Mouse (Mus musculus) intestine, embryonic 14.5 days (tissue): ENCODE results near the gene Spag17. TPM values are rescaled to one million over a fixed set of nuclear protein-coding genes. Genes with fewer than 3 reads are reported as not detected.

Source experiments
- ATAC-seq: fragments of 200-750 bp; cut with Nextera tagmentation; replicated peaks from 2 replicates; pipeline ENCODE4 v1.8.0; 2017; ENCODE audit warnings: low read depth, moderate number of reproducible peaks, moderate TSS enrichment, moderate library complexity; ENCODE audit not compliant: low FRiP score, low TSS enrichment
- DNase-seq: peaks from one replicate; pipeline ENCODE4 v3.0.0-alpha.2; 2018; ENCODE audit warnings: low spot score
- H3K27ac ChIP-seq: fragments of 300-500 bp; sonication (generic); 2 replicates; pipeline ENCODE4 v1.5.1; 2014; ENCODE audit warnings: low read depth, mild to moderate bottlenecking, control low read depth
- H3K27me3 ChIP-seq: fragments of 300-500 bp; sonication (generic); replicated peaks from 2 replicates; pipeline ENCODE4 v1.6.1; 2014; ENCODE audit warnings: low read length, control low read depth; ENCODE audit not compliant: control insufficient read depth, insufficient read depth
- H3K36me3 ChIP-seq: fragments of 300-500 bp; sonication (generic); 2 replicates; pipeline ENCODE4 v1.6.1; 2014; ENCODE audit warnings: low read length, control low read depth; ENCODE audit not compliant: control insufficient read depth, insufficient read depth
- H3K4me1 ChIP-seq: fragments of 300-500 bp; sonication (generic); replicated peaks from 2 replicates; pipeline ENCODE4 v1.6.1; 2014; ENCODE audit warnings: low read length, control low read depth, mixed read lengths; ENCODE audit not compliant: control insufficient read depth, insufficient read depth
- H3K4me2 ChIP-seq: fragments of 300-500 bp; sonication (generic); 2 replicates; pipeline ENCODE4 v1.6.1; 2014; ENCODE audit warnings: low read length
- H3K4me3 ChIP-seq: fragments of 300-500 bp; sonication (generic); 2 replicates; pipeline ENCODE4 v1.5.1; 2014; ENCODE audit warnings: low read depth, low read length, control low read depth, mixed read lengths
- H3K9ac ChIP-seq: fragments of 300-500 bp; sonication (generic); 2 replicates; pipeline ENCODE4 v1.6.1; 2014; ENCODE audit warnings: mild to moderate bottlenecking, low read length
- H3K9me3 ChIP-seq: fragments of 300-500 bp; sonication (generic); 2 replicates; pipeline ENCODE4 v1.6.1; 2016; ENCODE audit warnings: low read length, control low read depth; ENCODE audit not compliant: control insufficient read depth
- WGBS: fragments of 180-500 bp; shearing (Covaris S2); extraction: QIAGEN DNeasy Blood & Tissue Kit; methylation state at CpG from one replicate; pipeline ENCODE4 v1.1.7; 2014; 5-methylcytosine and 5-hydroxymethylcytosine counted together
- polyA plus RNA-seq: library from polyadenylated mRNA; unstranded; fragments of >200 nt; fragmentation: Nextera tagmentation; extraction: Ambion mirVana; gene quantifications from 2 replicates; pipeline ENCODE4 v1.2.1, GENCODE M21; 2014

Spag17 gene
- polyA plus RNA-seq, 1 experiment from 2014 or later: 0.19 TPM

DNA sequence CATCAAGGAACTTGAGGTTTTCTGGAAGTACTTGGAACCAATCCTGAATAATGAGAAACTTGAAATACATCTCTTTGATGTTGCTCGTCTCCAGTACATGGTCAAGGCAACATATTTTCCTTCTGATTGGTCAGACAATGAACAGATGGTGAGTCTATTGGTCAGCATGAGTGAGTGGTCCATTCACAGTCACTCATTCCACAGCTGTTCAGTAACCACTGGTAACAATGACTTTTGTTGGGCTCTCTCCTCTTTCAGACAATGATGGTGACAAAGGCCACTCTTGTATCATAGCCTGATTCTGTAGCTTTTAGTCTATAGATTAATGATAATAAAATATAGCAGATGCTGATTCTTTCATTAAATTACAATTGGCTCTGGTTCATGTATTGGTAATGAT lies 119.5 kb downstream of the Spag17 start:
- Histone ChIP-seq H3K4me3 (no peak overlapping the region), H3K9ac (no peak overlapping the region), H3K27ac (no peak overlapping the region), H3K36me3 (no peaks in the 10 kb centered on the region), H3K4me2 (no peak overlapping the region), H3K9me3 (no peaks in the 10 kb centered on the region), H3K4me1 (no peaks in the 10 kb centered on the region), H3K27me3 (no peaks in the 10 kb centered on the region)
- ATAC-seq: no peak
- 79% methylated on average over 1 of the region's 1 CpGs for WGBS
- DNase-seq: no peak

DNA sequence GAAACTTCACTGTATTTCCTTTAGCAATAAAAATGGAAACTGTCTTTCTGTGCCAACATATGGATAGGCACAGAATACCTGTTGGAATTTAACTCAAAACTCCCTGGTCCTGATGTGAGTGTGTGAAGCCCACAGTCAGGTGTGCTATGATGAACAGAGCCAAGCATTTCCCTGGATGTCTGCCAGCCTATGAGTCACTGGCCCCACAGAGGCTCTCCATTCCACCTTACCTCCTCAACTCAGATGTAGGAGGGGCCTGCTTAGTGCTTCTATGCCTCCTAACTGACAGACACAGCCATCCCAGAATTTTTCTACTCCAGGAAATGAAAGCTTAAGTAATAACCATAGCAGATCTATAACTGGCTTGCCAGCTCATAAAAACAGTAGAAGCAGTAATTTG lies 124.6 kb downstream of the Spag17 start:
- no peak for ATAC-seq
- no peaks in the 10 kb centered on the region for H3K4me1 ChIP-seq
- no peak overlapping the region for H3K9ac ChIP-seq

GRCm38 (mm10) chr3:100014110-100014509 lies 128.9 kb downstream of the Spag17 start:
- H3K4me2 ChIP-seq: no peak overlapping the region
- no peak for ATAC-seq
- H3K36me3 ChIP-seq: no peaks in the 10 kb centered on the region
- no peaks in the 10 kb centered on the region for H3K4me1 ChIP-seq
- no peaks in the 10 kb centered on the region for H3K9me3 ChIP-seq
- H3K27me3 ChIP-seq: no peaks in the 10 kb centered on the region
- no peak overlapping the region for H3K27ac ChIP-seq
- H3K9ac ChIP-seq: no peak overlapping the region
- 85% methylated on average over 1 of the region's 1 CpGs for WGBS
- no peak overlapping the region for H3K4me3 ChIP-seq
- no peak for DNase-seq

More for the DNA sequence above, 124.6 kb downstream of the Spag17 start:
- H3K4me3 ChIP-seq: no peak overlapping the region
- H3K27ac ChIP-seq: no peak overlapping the region
- no peaks in the 10 kb centered on the region for H3K27me3 ChIP-seq
- no peak for DNase-seq
- H3K4me2 ChIP-seq: no peak overlapping the region
- H3K36me3 ChIP-seq: no peaks in the 10 kb centered on the region
- no peaks in the 10 kb centered on the region for H3K9me3 ChIP-seq

DNA sequence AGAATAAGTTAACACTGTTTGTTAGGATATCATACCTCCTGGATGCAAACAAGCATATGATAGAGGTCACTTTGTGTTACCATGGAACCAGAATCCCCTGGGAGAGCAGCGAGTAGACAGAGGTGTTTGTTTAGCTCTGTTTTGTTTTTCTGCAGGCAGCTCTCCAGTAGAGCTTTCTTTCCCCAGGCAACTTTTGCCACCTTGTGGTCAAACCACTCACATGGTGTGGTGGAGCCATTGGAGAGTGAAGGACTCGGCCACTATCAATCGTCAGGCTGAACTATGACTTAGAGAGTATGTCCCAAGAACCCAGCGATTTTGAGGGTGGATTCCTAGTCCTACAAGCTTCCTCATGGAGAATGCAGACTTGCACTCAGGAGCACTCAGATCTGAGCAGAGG lies 146.1 kb downstream of the Spag17 start:
- no peak overlapping the region for H3K4me3 ChIP-seq
- H3K4me2 ChIP-seq: no peak overlapping the region
- H3K4me1 ChIP-seq: no peaks in the 10 kb centered on the region; the same call in 1 of the 2 replicates
- DNase-seq (no peak), ATAC-seq (no peak)
- H3K9ac ChIP-seq: no peak overlapping the region
- H3K27ac ChIP-seq: no peak overlapping the region
- H3K9me3 ChIP-seq: no peaks in the 10 kb centered on the region
- H3K27me3 ChIP-seq: no peaks in the 10 kb centered on the region
- WGBS: 47% methylated on average over 4 of the region's 4 CpGs
- no peaks in the 10 kb centered on the region for H3K36me3 ChIP-seq

- H3K4me3 ChIP-seq: no peak overlapping the region
- no peaks in the 10 kb centered on the region for H3K27me3 ChIP-seq
- H3K4me1 ChIP-seq: no peaks in the 10 kb centered on the region; the same call in 1 of the 2 replicates
- H3K9ac ChIP-seq: no peak overlapping the region
- H3K4me2 ChIP-seq: no peak overlapping the region
- H3K36me3 ChIP-seq: no peaks in the 10 kb centered on the region
- WGBS: 64% methylated on average over 1 of the region's 1 CpGs
- DNase-seq (no peak), ATAC-seq (no peak)
- H3K9me3 ChIP-seq: no peaks in the 10 kb centered on the region
- H3K27ac ChIP-seq: no peak overlapping the region
Observed at GRCm38 (mm10) chr3:100032969-100033368, 147.8 kb downstream of the Spag17 start.

DNA sequence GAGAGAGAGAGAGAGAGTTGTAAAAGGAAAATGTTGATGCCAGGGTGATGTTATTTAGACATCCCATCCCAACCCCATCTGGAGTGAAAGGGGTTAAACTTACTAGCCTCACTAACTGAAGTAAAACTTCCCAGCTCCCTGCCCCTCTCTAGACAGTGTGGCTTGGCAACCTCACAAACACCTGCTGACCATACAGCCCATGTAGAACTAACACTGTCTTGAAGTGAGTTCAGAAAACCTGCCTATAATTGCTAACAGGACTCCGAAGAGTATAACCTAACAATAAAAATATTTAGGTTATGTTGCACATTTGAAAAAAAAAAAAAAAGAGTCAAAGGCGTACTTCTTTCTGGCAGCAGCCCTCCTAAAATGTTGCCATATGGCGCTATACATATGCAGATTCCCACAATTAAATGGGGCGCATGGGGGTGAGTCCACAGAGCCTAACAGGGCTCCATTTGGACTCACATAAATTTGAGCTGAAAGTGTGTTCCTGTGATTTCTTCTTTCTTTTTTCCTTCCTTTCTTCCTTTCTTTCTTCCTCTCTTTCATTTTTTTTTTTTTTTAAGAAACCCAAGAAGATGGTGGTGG lies 149.3 kb downstream of the Spag17 start:
- WGBS: 76% methylated on average over 4 of the region's 4 CpGs
- Histone ChIP-seq H3K4me2 (no peak overlapping the region), H3K9me3 (no peaks in the 10 kb centered on the region), H3K36me3 (no peaks in the 10 kb centered on the region), H3K4me3 (no peak overlapping the region), H3K27ac (no peak overlapping the region), H3K4me1 (no peaks in the 10 kb centered on the region), H3K9ac (no peak overlapping the region), H3K27me3 (no peaks in the 10 kb centered on the region)
- ATAC-seq (no peak), DNase-seq (no peak)

DNA sequence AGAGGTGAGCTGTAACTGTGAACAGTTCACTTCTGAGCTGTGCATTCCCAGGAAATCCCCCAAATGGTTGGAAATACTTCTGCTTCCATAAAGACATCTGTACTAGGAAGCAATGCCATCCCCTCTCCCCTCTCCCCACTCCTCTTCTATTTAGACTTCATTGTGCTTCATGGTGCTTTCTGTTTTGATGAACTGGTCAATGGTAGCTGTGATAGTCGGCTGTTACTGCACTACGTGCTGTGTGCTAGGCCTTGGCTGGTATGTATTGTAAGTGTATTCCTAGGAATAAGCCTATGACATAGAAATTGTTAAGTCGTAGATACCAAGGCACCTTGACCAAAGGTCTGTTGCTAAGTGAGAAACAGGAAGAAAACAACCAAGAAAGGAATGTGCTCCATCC lies 149.9 kb downstream of the Spag17 start:
- 77% methylated on average over 3 of the region's 3 CpGs for WGBS
- Histone ChIP-seq H3K4me1 (no peaks in the 10 kb centered on the region), H3K4me3 (no peak overlapping the region), H3K9ac (no peak overlapping the region), H3K4me2 (no peak overlapping the region), H3K36me3 (no peaks in the 10 kb centered on the region), H3K27me3 (no peaks in the 10 kb centered on the region), H3K27ac (no peak overlapping the region), H3K9me3 (no peaks in the 10 kb centered on the region)
- ATAC-seq (no peak), DNase-seq (no peak)

DNA sequence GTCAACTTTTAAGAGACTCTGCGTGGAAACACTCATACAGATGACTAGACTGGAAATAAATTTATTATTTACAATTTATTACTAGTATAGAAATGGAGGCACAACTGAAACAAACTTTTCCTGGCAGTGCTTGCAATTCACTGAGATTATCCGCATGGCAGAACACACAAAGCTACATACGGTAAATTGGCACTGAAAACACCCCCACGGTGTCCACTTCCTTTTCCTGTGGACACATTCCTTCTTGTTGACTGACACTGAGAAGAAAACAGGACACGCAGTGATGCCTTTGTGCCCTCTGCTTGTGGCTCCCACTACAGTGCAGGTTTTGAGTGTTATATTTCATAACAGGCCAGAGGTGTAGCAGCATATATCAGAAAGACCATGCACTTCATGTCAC lies 151.6 kb downstream of the Spag17 start:
- Histone ChIP-seq H3K4me3 (no peak overlapping the region), H3K27ac (no peak overlapping the region), H3K36me3 (no peaks in the 10 kb centered on the region), H3K4me2 (no peak overlapping the region), H3K27me3 (no peaks in the 10 kb centered on the region), H3K9me3 (no peaks in the 10 kb centered on the region), H3K4me1 (no peaks in the 10 kb centered on the region), H3K9ac (no peak overlapping the region)
- WGBS: 82% methylated on average over 5 of the region's 5 CpGs
- no peak for ATAC-seq
- no peak for DNase-seq

DNA sequence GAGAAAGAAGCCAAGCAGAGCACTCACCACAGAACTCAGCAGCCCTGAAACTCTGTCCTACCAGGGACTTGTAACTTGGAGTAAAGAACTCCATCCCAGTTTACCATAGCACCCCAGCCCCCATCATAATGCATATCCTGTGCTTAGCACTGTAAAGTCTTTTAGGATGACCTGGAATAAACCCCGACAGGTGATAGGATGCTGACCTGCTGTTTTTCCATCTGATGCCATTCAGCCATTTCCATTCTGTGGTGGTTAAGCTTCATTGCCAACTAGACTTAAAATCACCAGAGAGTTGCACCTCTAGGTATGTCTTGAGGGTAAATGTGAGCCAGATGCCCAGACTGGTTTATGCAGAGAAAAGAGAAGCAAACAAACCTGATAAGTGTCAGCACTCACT lies 189.2 kb downstream of the Spag17 start:
- 82% methylated on average over 1 of the region's 1 CpGs for WGBS
- H3K9ac ChIP-seq: no peak overlapping the region

More for the DNA sequence above, 189.2 kb downstream of the Spag17 start:
- Histone ChIP-seq H3K4me1 (no peaks in the 10 kb centered on the region), H3K36me3 (no peaks in the 10 kb centered on the region), H3K27ac (no peak overlapping the region), H3K27me3 (no peaks in the 10 kb centered on the region), H3K9me3 (no peaks in the 10 kb centered on the region), H3K4me3 (no peak overlapping the region), H3K4me2 (no peak overlapping the region)
- no peak for DNase-seq
- ATAC-seq: no peak
